7 mouse cellular contexts compared by ENCODE assay signal in the genomic region with DNA sequence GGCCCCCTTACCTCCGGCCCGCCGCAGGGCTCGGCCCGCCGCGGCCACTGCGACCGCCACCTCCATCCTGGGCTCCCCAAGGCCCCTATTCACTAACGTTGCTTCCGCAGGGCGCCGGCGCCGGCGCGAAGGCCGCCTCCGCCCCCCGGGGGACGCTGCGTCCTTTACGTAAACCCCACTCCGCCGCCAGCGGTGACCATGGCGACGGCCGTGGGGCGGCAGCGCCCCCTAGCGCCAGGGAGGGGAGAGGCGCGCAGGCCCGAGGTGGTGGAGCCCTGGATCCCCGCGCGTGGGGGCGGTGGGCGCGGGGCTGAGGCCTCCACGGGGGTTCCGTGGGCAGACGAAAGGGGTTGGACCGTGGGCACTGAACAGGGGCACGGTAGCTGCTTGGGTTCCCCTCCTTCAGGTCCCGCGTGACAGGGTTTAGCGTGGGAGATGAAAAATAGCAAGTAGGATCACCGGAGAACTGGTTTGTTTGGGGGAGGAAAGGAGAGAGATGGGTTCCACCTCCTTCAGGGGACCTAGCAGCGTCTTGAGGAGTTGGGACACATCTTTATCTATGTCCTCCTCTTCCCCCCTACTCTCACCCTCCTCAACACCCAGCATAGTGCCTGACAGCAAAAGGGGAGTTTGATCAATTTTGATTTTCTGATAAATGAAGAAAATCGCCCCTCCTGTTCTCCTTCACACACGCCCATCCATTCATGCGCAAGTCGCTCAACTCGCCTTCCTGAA. TPM values are rescaled to one million over a fixed set of nuclear protein-coding genes. Genes with fewer than 3 reads are reported as not detected.
A peak's percentile ranks its signal among the peaks of the same experiment; 100 is the strongest.
DNase-seq lines count a peak whose midpoint lies in the region; ATAC-seq and TF ChIP-seq lines count a peak whose summit lies in the region.

Gene Dagla (minus strand): TSS at position 68 of the 735 bp plus-strand sequence.

- H3K4me1 ChIP-seq in cortical plate, adult 2 months (ENCODE audit: control insufficient read depth, insufficient read depth, low read length) = peaks cover 19% of the 10 kb centered on the region
- peaks cover 19% of the 10 kb centered on the region; the same call in 1 of the 2 replicates for H3K4me1 ChIP-seq in intestine, embryonic 16.5 days (ENCODE audit: control insufficient read depth, insufficient read depth, low read length)
- peaks cover 24% of the 10 kb centered on the region for H3K4me1 ChIP-seq in limb, embryonic 13.5 days
- peaks cover 21% of the 10 kb centered on the region for H3K4me1 ChIP-seq in midbrain, embryonic 14.5 days (ENCODE audit: control insufficient read depth, insufficient read depth, low read length)

- ATAC-seq in intestine, embryonic 16.5 days = peak; percentile 84
- ATAC-seq in limb, embryonic 13.5 days (ENCODE audit: low FRiP score, low read depth) = peak; percentile 75
- peak; percentile 86 for ATAC-seq in midbrain, embryonic 14.5 days (ENCODE audit: low FRiP score, low TSS enrichment)

- no peak for TF ChIP-seq POLR2A in cortical plate, adult 2 months (IDR thresholded peaks at IDR 0.05; ENCODE audit: extremely low read depth, insufficient read depth, low read length)

- peak within 1 kb of the TSS; percentile 87 for H3K9ac ChIP-seq in intestine, embryonic 16.5 days (ENCODE audit: low read depth, low read length)
- peak within 1 kb of the TSS; percentile 84 for H3K9ac ChIP-seq in limb, embryonic 13.5 days
- H3K9ac ChIP-seq in midbrain, embryonic 14.5 days (replicated peaks; ENCODE audit: low read length) = peak within 1 kb of the TSS; percentile 89

- 8% methylated on average over 50 of the region's 56 CpGs for WGBS in intestine, embryonic 16.5 days
- 8% methylated on average over 52 of the region's 56 CpGs for WGBS in limb, embryonic 13.5 days
- 8% methylated on average over 56 of the region's 56 CpGs for WGBS in midbrain, embryonic 14.5 days

- H3K27ac ChIP-seq in cortical plate, adult 2 months (ENCODE audit: insufficient read depth, low read length) = peak within 1 kb of the TSS; percentile 89
- no peak within 1 kb of the TSS for H3K27ac ChIP-seq in intestine, embryonic 16.5 days (ENCODE audit: low read length)
- H3K27ac ChIP-seq in limb, embryonic 13.5 days = no peak within 1 kb of the TSS
- H3K27ac ChIP-seq in midbrain, embryonic 14.5 days (replicated peaks; ENCODE audit: low read depth, low read length) = 0 out of 2 replicates have a peak within 1 kb of the TSS, but pooled peaks have one; percentile 32

- peak; percentile 91 for DNase-seq in adrenal gland, postnatal 10 days
- peak; percentile 79 to 83 for DNase-seq in gastrocnemius, postnatal 4 days (ENCODE audit: low spot score in 2 of 2)
- DNase-seq in midbrain, embryonic 14.5 days = peak; percentile 93
- DNase-seq in spleen, adult 12 weeks (ENCODE audit: low spot score) = peak; percentile 13

- H3K9me3 ChIP-seq in intestine, embryonic 16.5 days (ENCODE audit: control insufficient read depth, low read length) = no peaks in the 10 kb centered on the region
- no peaks in the 10 kb centered on the region for H3K9me3 ChIP-seq in limb, embryonic 13.5 days
- no peaks in the 10 kb centered on the region for H3K9me3 ChIP-seq in midbrain, embryonic 14.5 days (ENCODE audit: control insufficient read depth, low read length)

- peak within 1 kb of the TSS; percentile 98 for H3K4me2 ChIP-seq in intestine, embryonic 16.5 days (ENCODE audit: low read depth, low read length)
- peak within 1 kb of the TSS; percentile 94 for H3K4me2 ChIP-seq in limb, embryonic 13.5 days (replicated peaks)
- peak within 1 kb of the TSS; percentile 86 for H3K4me2 ChIP-seq in midbrain, embryonic 14.5 days (ENCODE audit: low read length)

- peak; percentile 58 for TF ChIP-seq CTCF in cortical plate, adult 2 months (IDR thresholded peaks at IDR 0.05; ENCODE audit: extremely low read depth, insufficient read depth, low read length)

- no peaks in the 10 kb centered on the region for H3K27me3 ChIP-seq in intestine, embryonic 16.5 days (replicated peaks; ENCODE audit: control insufficient read depth, insufficient read depth, low read length)
- peaks cover 45% of the 10 kb centered on the region for H3K27me3 ChIP-seq in limb, embryonic 13.5 days
- no peaks in the 10 kb centered on the region for H3K27me3 ChIP-seq in midbrain, embryonic 14.5 days (ENCODE audit: control insufficient read depth, insufficient read depth, low read length)

- H3K36me3 ChIP-seq in intestine, embryonic 16.5 days (ENCODE audit: control insufficient read depth, insufficient read depth, low read length) = no peaks in the 10 kb centered on the region
- no peaks in the 10 kb centered on the region for H3K36me3 ChIP-seq in limb, embryonic 13.5 days
- no peaks in the 10 kb centered on the region for H3K36me3 ChIP-seq in midbrain, embryonic 14.5 days (ENCODE audit: control insufficient read depth, insufficient read depth, low read length)

- peak within 1 kb of the TSS; percentile 91 for H3K4me3 ChIP-seq in cortical plate, adult 2 months (ENCODE audit: insufficient read depth, low read length)
- H3K4me3 ChIP-seq in intestine, embryonic 16.5 days (ENCODE audit: low read length) = peak within 1 kb of the TSS; percentile 76
- H3K4me3 ChIP-seq in limb, embryonic 13.5 days = peak within 1 kb of the TSS; percentile 72
- peak within 1 kb of the TSS; percentile 81 for H3K4me3 ChIP-seq in midbrain, embryonic 14.5 days (replicated peaks; ENCODE audit: low read depth, low read length)

RNA-seq across cellular contexts. Expression of gene Dagla, which starts in this region (rescaled TPM):
- total RNA-seq in adrenal gland, postnatal 10 days (2021) = 1 to 10 TPM; 6.3 to 8.4 TPM
- polyA plus RNA-seq in cortical plate, adult 2 months (2012; rRNA removed) = 69.9 and 75.1 TPM in 2 replicates
- 10 to 100 TPM in 1 of 2 experiments, 1 to 10 TPM in 1; 9.3 to 10.4 TPM for total RNA-seq in gastrocnemius, postnatal 4 days (2021)
- polyA plus RNA-seq in intestine, embryonic 16.5 days (2015; fragmentation: Nextera tagmentation; extraction: Ambion mirVana) = 2.6 and 3.2 TPM in 2 replicates
- polyA plus RNA-seq in limb, embryonic 13.5 days (2015; fragmentation: Nextera tagmentation; extraction: Ambion mirVana) = 2.0 and 2.5 TPM in 2 replicates
- polyA plus RNA-seq in midbrain, embryonic 14.5 days (2014; fragmentation: Nextera tagmentation; extraction: Ambion mirVana) = 9.4 and 9.8 TPM in 2 replicates

Comparison
In these comparisons a context has a peak if more than half of its experiments do, and no peak if none do; other contexts are left out.
1. DNase-seq: peak in every context shown above with its lines; median percentile 93 in midbrain, embryonic 14.5 days; 91 in adrenal gland, postnatal 10 days; 81 in gastrocnemius, postnatal 4 days; 13 in spleen, adult 12 weeks.
2. H3K27ac ChIP-seq: peak in cortical plate, adult 2 months (single experiment) and midbrain, embryonic 14.5 days (single experiment); none in intestine, embryonic 16.5 days (single experiment) and limb, embryonic 13.5 days (single experiment).
3. Peak in every context shown above with its lines, with median percentiles within 50 percentile points of each other: H3K4me3 ChIP-seq, ATAC-seq, H3K4me2 ChIP-seq and H3K9ac ChIP-seq.